ENCODE assay signal across 15 mouse cellular contexts in genomic region chr14:54808718-54809667, GRCm38 (mm10). TPM values are rescaled to one million over a fixed set of nuclear protein-coding genes. Genes with fewer than 3 reads are reported as not detected.
A peak's percentile ranks its signal among the peaks of the same experiment; 100 is the strongest.
DNase-seq lines count a peak whose midpoint lies in the region; ATAC-seq lines count a peak whose summit lies in the region.
"Had no signal": no experiment of that assay in that cellular context is flagged by ENCODE, and none has a peak within 500 bp of the region (broad histone marks: within the 10 kb centered on the region; RNA-seq: fewer than 3 reads in every experiment).

No protein-coding gene starts in this region.

- H3K9me3 ChIP-seq in heart, embryonic 16.5 days (replicated peaks; ENCODE audit: control insufficient read depth, low read length) = no peaks in the 10 kb centered on the region
- H3K9me3 ChIP-seq: forebrain, embryonic 13.5 days; limb, embryonic 10.5 days had no signal

- H3K36me3 ChIP-seq in heart, embryonic 16.5 days (ENCODE audit: control insufficient read depth, insufficient read depth) = no peaks in the 10 kb centered on the region
- H3K36me3 ChIP-seq: limb, embryonic 10.5 days had no signal

- H3K4me3 ChIP-seq in heart, embryonic 16.5 days (ENCODE audit: low read length) = no peak overlapping the region
- H3K4me3 ChIP-seq: forebrain, embryonic 13.5 days; limb, embryonic 10.5 days; myocyte had no signal

- peak overlapping the region; percentile 70 for H3K27ac ChIP-seq in heart, embryonic 16.5 days (ENCODE audit: low read length)
- H3K27ac ChIP-seq: forebrain, embryonic 13.5 days; limb, embryonic 10.5 days; stomach, postnatal 0 days had no signal

- 39% methylated on average over 4 of the region's 4 CpGs for WGBS in heart, embryonic 16.5 days

- no peak overlapping the region for H3K9ac ChIP-seq in heart, embryonic 16.5 days (ENCODE audit: low read length)
- H3K9ac ChIP-seq: forebrain, embryonic 13.5 days had no signal

- ATAC-seq in common myeloid progenitor, adult 5-6 weeks (replicated peaks; ENCODE audit: low read depth, poor library complexity, severe bottlenecking) = peak; percentile 52; the same call in 1 of the 2 replicates
- peak; percentile 72 for ATAC-seq in heart, embryonic 16.5 days (replicated peaks; ENCODE audit: extremely low read depth, insufficient read depth, low FRiP score)
- ATAC-seq: forebrain, embryonic 13.5 days had no signal

- peak; percentile 3 for DNase-seq in right cerebral cortex, adult 18-20 months
- DNase-seq in right cerebral cortex, postnatal 4 days = no peak
- DNase-seq in spleen, postnatal 4 days (ENCODE audit: low spot score in 2 of 2) = no peak
- DNase-seq in c-Kit-positive CD71-positive TER-119-positive erythroid progenitor cells, embryonic 14.5 days (ENCODE audit: low spot score) = no peak
- no peak for DNase-seq in spleen, postnatal 14 days (ENCODE audit: low spot score in 2 of 2)
- DNase-seq: embryo, embryonic 11 days; retina, postnatal 1 day had no signal

- peaks cover 3% of the 10 kb centered on the region for H3K4me1 ChIP-seq in heart, embryonic 16.5 days (ENCODE audit: control insufficient read depth, insufficient read depth, low read length)
- H3K4me1 ChIP-seq: forebrain, embryonic 13.5 days; limb, embryonic 10.5 days had no signal

- H3K4me2 ChIP-seq in heart, embryonic 16.5 days (ENCODE audit: low read depth, low read length) = no peak overlapping the region
- H3K4me2 ChIP-seq: forebrain, embryonic 13.5 days had no signal

- no peaks in the 10 kb centered on the region for H3K27me3 ChIP-seq in heart, embryonic 16.5 days (ENCODE audit: control insufficient read depth, insufficient read depth, low read length)
- H3K27me3 ChIP-seq: forebrain, embryonic 13.5 days had no signal

RNA-seq across cellular contexts. Expression of gene Rnf212b, which starts 4.9 kb away (rescaled TPM):
- not detected in 2 replicates for total RNA-seq in common myeloid progenitor, adult 5-6 weeks (2017)
- not detected in 2 replicates for polyA plus RNA-seq in heart, embryonic 16.5 days (2015; fragmentation: Nextera tagmentation; extraction: Ambion mirVana)
- total RNA-seq: layer of hippocampus, adult 18-20 months had no signal
- polyA plus RNA-seq: forebrain, embryonic 13.5 days; limb, embryonic 10.5 days; lung, embryonic 16.5 days; myocyte; stomach, postnatal 0 days had no signal

RNA-seq across cellular contexts. Expression of gene Slc7a8, which starts 27.2 kb away (rescaled TPM):
- 4.4 and 5.5 TPM in 2 replicates for total RNA-seq in common myeloid progenitor, adult 5-6 weeks (2017)
- 3.2 and 4.0 TPM in 2 replicates for polyA plus RNA-seq in heart, embryonic 16.5 days (2015; fragmentation: Nextera tagmentation; extraction: Ambion mirVana)
- polyA plus RNA-seq: myocyte had no signal
